Mouse (Mus musculus) brown adipose tissue, adult 24 weeks (tissue): ENCODE measurements around the gene Olfr629. TPM values are rescaled to one million over a fixed set of nuclear protein-coding genes. Genes with fewer than 3 reads are reported as not detected.

ENCODE experiments used
- polyA plus RNA-seq: library from polyadenylated mRNA; stranded (reverse); fragments of >200 nt; gene quantifications from 2 replicates; pipeline ENCODE4 v1.2.4, GENCODE M21; 2012; ENCODE audit not compliant: missing spikeins, insufficient read depth, insufficient read length

The Olfr629 gene
- polyA plus RNA-seq, 1 experiment = not detected

Other genes with a start within 250 kb of the Olfr629 start
- not detected in 2 replicates for gene Olfr609, start 246.9 kb downstream of the Olfr629 start, polyA plus RNA-seq
- gene Olfr610, start 232.8 kb downstream of the Olfr629 start, polyA plus RNA-seq = not detected in 2 replicates
- gene Olfr611, start 224.1 kb downstream of the Olfr629 start, polyA plus RNA-seq = not detected in 2 replicates
- not detected in 2 replicates for gene Olfr612, start 202.2 kb downstream of the Olfr629 start, polyA plus RNA-seq
- gene Olfr613, start 196.9 kb downstream of the Olfr629 start, polyA plus RNA-seq = not detected in 2 replicates
- not detected in 2 replicates for gene Olfr615, start 188.9 kb downstream of the Olfr629 start, polyA plus RNA-seq
- gene Olfr616, start 175.8 kb downstream of the Olfr629 start, polyA plus RNA-seq = not detected in 2 replicates
- not detected in 2 replicates for gene Olfr617, start 171.9 kb downstream of the Olfr629 start, polyA plus RNA-seq
- gene Olfr618, start 154.8 kb downstream of the Olfr629 start, polyA plus RNA-seq = not detected in 2 replicates
- not detected in 2 replicates for gene Olfr619, start 144.4 kb downstream of the Olfr629 start, polyA plus RNA-seq
- gene Olfr620, start 132.4 kb downstream of the Olfr629 start, polyA plus RNA-seq = not detected in 2 replicates
- not detected in 2 replicates for gene Olfr622, start 102.2 kb downstream of the Olfr629 start, polyA plus RNA-seq
- gene Olfr623, start 81.2 kb downstream of the Olfr629 start, polyA plus RNA-seq = not detected in 2 replicates
- gene Olfr624, start 73.8 kb downstream of the Olfr629 start, polyA plus RNA-seq = not detected in 2 replicates
- gene Olfr625-ps1, start 62.2 kb downstream of the Olfr629 start, polyA plus RNA-seq = not detected in 2 replicates
- gene Olfr243, start 30.3 kb downstream of the Olfr629 start, polyA plus RNA-seq = not detected in 2 replicates
- not detected in 2 replicates for gene Olfr628, start 14.6 kb downstream of the Olfr629 start, polyA plus RNA-seq
- not detected in 2 replicates for gene Olfr630, start 12.4 kb upstream of the Olfr629 start, polyA plus RNA-seq
- not detected in 2 replicates for gene Olfr69, start 26.7 kb upstream of the Olfr629 start, polyA plus RNA-seq
- gene Olfr68, start 34.8 kb upstream of the Olfr629 start, polyA plus RNA-seq = not detected in 2 replicates
- gene Olfr67, start 46.9 kb upstream of the Olfr629 start, polyA plus RNA-seq = not detected in 2 replicates
- 87.6 and 749 TPM in 2 replicates for gene Hbb-bt, start 69.1 kb upstream of the Olfr629 start, polyA plus RNA-seq
- 880 and 4,613 TPM in 2 replicates for gene Hbb-bs, start 83.2 kb upstream of the Olfr629 start, polyA plus RNA-seq
- not detected in 2 replicates for gene Hbb-bh2, start 95.6 kb upstream of the Olfr629 start, polyA plus RNA-seq
- gene Hbb-bh1, start 98.2 kb upstream of the Olfr629 start, polyA plus RNA-seq = not detected in 2 replicates
- not detected in 2 replicates for gene Hbb-y, start 108.3 kb upstream of the Olfr629 start, polyA plus RNA-seq
- not detected in 2 replicates for gene Olfr66, start 141.3 kb upstream of the Olfr629 start, polyA plus RNA-seq
- not detected in 2 replicates for gene Olfr64, start 149.5 kb upstream of the Olfr629 start, polyA plus RNA-seq
- gene Olfr65, start 158.5 kb upstream of the Olfr629 start, polyA plus RNA-seq = not detected in 2 replicates
- not detected in 2 replicates for gene Olfr631, start 183.9 kb upstream of the Olfr629 start, polyA plus RNA-seq
- gene Olfr632, start 189.4 kb upstream of the Olfr629 start, polyA plus RNA-seq = not detected in 2 replicates
- not detected in 2 replicates for gene Olfr633, start 199.5 kb upstream of the Olfr629 start, polyA plus RNA-seq
- gene Olfr635, start 226.2 kb upstream of the Olfr629 start, polyA plus RNA-seq = not detected in 2 replicates